Comparison of ENCODE assay signal across 18 mouse cellular contexts in genomic region chr7:45020225-45020624, GRCm38 (mm10). TPM values are rescaled to one million over a fixed set of nuclear protein-coding genes. Genes with fewer than 3 reads are reported as not detected.
DNase-seq lines count a peak whose midpoint lies in the region; ATAC-seq and TF ChIP-seq lines count a peak whose summit lies in the region.
"Had no signal": no experiment of that assay in that cellular context is flagged by ENCODE, and none has a peak within 500 bp of the region (broad histone marks: within the 10 kb centered on the region; RNA-seq: fewer than 3 reads in every experiment).

No protein-coding gene starts in this region.

- no peaks in the 10 kb centered on the region for H3K27me3 ChIP-seq in heart, embryonic 13.5 days (replicated peaks)
- H3K27me3 ChIP-seq in heart, embryonic 11.5 days (ENCODE audit: control insufficient read depth, insufficient read depth, low read length) = no peaks in the 10 kb centered on the region
- peaks cover 24% of the 10 kb centered on the region for H3K27me3 ChIP-seq in midbrain, embryonic 10.5 days (ENCODE audit: low read depth, poor library complexity, severe bottlenecking)
- no peaks in the 10 kb centered on the region for H3K27me3 ChIP-seq in midbrain, embryonic 14.5 days (ENCODE audit: control insufficient read depth, insufficient read depth, low read length)
- no peaks in the 10 kb centered on the region for H3K27me3 ChIP-seq in myocyte (ENCODE audit: control insufficient read depth, insufficient read depth, insufficient read length)
- H3K27me3 ChIP-seq: heart, embryonic 12.5 days had no signal

- 73% methylated on average over 9 of the region's 9 CpGs for WGBS in heart, embryonic 13.5 days
- 75% methylated on average over 9 of the region's 9 CpGs for WGBS in heart, embryonic 11.5 days (ENCODE audit: insufficient replicate concordance)
- 78% methylated on average over 9 of the region's 9 CpGs for WGBS in midbrain, embryonic 10.5 days
- 81% methylated on average over 9 of the region's 9 CpGs for WGBS in midbrain, embryonic 14.5 days

- TF ChIP-seq POLR2A in myocyte (IDR thresholded peaks at IDR 0.05; ENCODE audit: insufficient read length, low read depth) = no peak

- peaks cover 13% of the 10 kb centered on the region for H3K79me2 ChIP-seq in myocyte (ENCODE audit: control insufficient read depth, insufficient read depth)

- peaks cover 12% of the 10 kb centered on the region for H3K36me3 ChIP-seq in heart, embryonic 13.5 days
- H3K36me3 ChIP-seq in heart, embryonic 11.5 days (ENCODE audit: control insufficient read depth, insufficient read depth, low read length) = no peaks in the 10 kb centered on the region
- H3K36me3 ChIP-seq in midbrain, embryonic 10.5 days = no peaks in the 10 kb centered on the region
- no peaks in the 10 kb centered on the region for H3K36me3 ChIP-seq in midbrain, embryonic 14.5 days (ENCODE audit: control insufficient read depth, insufficient read depth, low read length)
- H3K36me3 ChIP-seq in myocyte (ENCODE audit: control insufficient read depth, insufficient read depth) = peaks cover 5% of the 10 kb centered on the region

- no peaks in the 10 kb centered on the region for H3K9me3 ChIP-seq in heart, embryonic 13.5 days
- no peaks in the 10 kb centered on the region for H3K9me3 ChIP-seq in heart, embryonic 11.5 days (replicated peaks; ENCODE audit: control insufficient read depth, low read length)
- H3K9me3 ChIP-seq in midbrain, embryonic 10.5 days (replicated peaks) = no peaks in the 10 kb centered on the region
- no peaks in the 10 kb centered on the region for H3K9me3 ChIP-seq in midbrain, embryonic 14.5 days (ENCODE audit: control insufficient read depth, low read length)
- H3K9me3 ChIP-seq: forebrain, embryonic 13.5 days; heart, embryonic 12.5 days had no signal

- H3K4me2 ChIP-seq in heart, embryonic 13.5 days = no peak overlapping the region
- H3K4me2 ChIP-seq in heart, embryonic 11.5 days = no peak overlapping the region
- no peak overlapping the region for H3K4me2 ChIP-seq in midbrain, embryonic 14.5 days (ENCODE audit: low read length)
- peak overlapping the region; percentile 98 for H3K4me2 ChIP-seq in myocyte (ENCODE audit: low read depth)
- H3K4me2 ChIP-seq: forebrain, embryonic 13.5 days had no signal

- DNase-seq in midbrain, embryonic 10.5 days (ENCODE audit: low spot score) = no peak
- DNase-seq in midbrain, embryonic 14.5 days = no peak
- no peak for DNase-seq in embryo, embryonic 10.5 days (ENCODE audit: low spot score)
- DNase-seq: adrenal gland, adult 2 months; adrenal gland, postnatal 25 days; cerebellum, adult 9-10 months; cerebellum, postnatal 25 days; forebrain, postnatal 0 days; gastrocnemius, postnatal 36 days; heart, adult 18-20 months; heart, postnatal 14 days had no signal

- peaks cover 21% of the 10 kb centered on the region for H3K4me1 ChIP-seq in heart, embryonic 13.5 days
- H3K4me1 ChIP-seq in heart, embryonic 11.5 days (ENCODE audit: control insufficient read depth, insufficient read depth, low read length) = peaks cover 10% of the 10 kb centered on the region
- H3K4me1 ChIP-seq in midbrain, embryonic 10.5 days = peaks cover 41% of the 10 kb centered on the region
- H3K4me1 ChIP-seq in midbrain, embryonic 14.5 days (ENCODE audit: control insufficient read depth, insufficient read depth, low read length) = peaks cover 15% of the 10 kb centered on the region

- ATAC-seq in heart, embryonic 13.5 days (ENCODE audit: extremely low read depth, insufficient number of reproducible peaks, low FRiP score, low TSS enrichment) = no peak
- ATAC-seq in heart, embryonic 11.5 days (replicated peaks; ENCODE audit: insufficient number of reproducible peaks, low FRiP score, low TSS enrichment) = no peak
- ATAC-seq in midbrain, embryonic 14.5 days (ENCODE audit: low FRiP score, low TSS enrichment) = no peak
- ATAC-seq: forebrain, embryonic 13.5 days; forebrain, postnatal 0 days; intestine, embryonic 16.5 days had no signal

- peak overlapping the region; percentile 91; the same call in 1 of the 2 replicates for H3K9ac ChIP-seq in heart, embryonic 13.5 days
- no peak overlapping the region for H3K9ac ChIP-seq in heart, embryonic 11.5 days (ENCODE audit: low read depth, low read length)
- no peak overlapping the region for H3K9ac ChIP-seq in midbrain, embryonic 14.5 days (replicated peaks; ENCODE audit: low read length)
- H3K9ac ChIP-seq: forebrain, embryonic 13.5 days; forebrain, postnatal 0 days; hindbrain, embryonic 14.5 days had no signal

- H3ac ChIP-seq in myocyte (ENCODE audit: control insufficient read depth, insufficient read length) = no peak overlapping the region

- H3K27ac ChIP-seq in heart, embryonic 13.5 days (replicated peaks) = no peak overlapping the region
- H3K27ac ChIP-seq in heart, embryonic 11.5 days (ENCODE audit: low read depth, low read length) = no peak overlapping the region
- H3K27ac ChIP-seq in midbrain, embryonic 10.5 days (replicated peaks) = no peak overlapping the region
- no peak overlapping the region for H3K27ac ChIP-seq in midbrain, embryonic 14.5 days (replicated peaks; ENCODE audit: low read depth, low read length)
- H3K27ac ChIP-seq: forebrain, embryonic 13.5 days; hindbrain, embryonic 14.5 days had no signal

- H3K4me3 ChIP-seq in heart, embryonic 13.5 days = no peak overlapping the region
- H3K4me3 ChIP-seq in heart, embryonic 11.5 days (ENCODE audit: low read depth, low read length) = no peak overlapping the region
- peak overlapping the region; percentile 7; the same call in 1 of the 2 replicates for H3K4me3 ChIP-seq in midbrain, embryonic 10.5 days
- H3K4me3 ChIP-seq in midbrain, embryonic 14.5 days (replicated peaks; ENCODE audit: low read depth, low read length) = no peak overlapping the region
- H3K4me3 ChIP-seq in myocyte = peak overlapping the region; percentile 71
- H3K4me3 ChIP-seq: forebrain, embryonic 13.5 days had no signal

TF ChIP-seq in myocyte, 11 proteins besides CTCF, POLR2A, EP300 and RAD21:
- TF ChIP-seq POLR2AphosphoS2 (IDR thresholded peaks at IDR 0.05; ENCODE audit: insufficient read length, low read depth) (peak; percentile 61), USF1 (IDR thresholded peaks at IDR 0.05; ENCODE audit: low read depth) (no peak)

RNA-seq across cellular contexts. Expression of gene Rras, which starts 2.5 kb away (rescaled TPM):
- 71.6 and 82.6 TPM in 2 replicates for polyA plus RNA-seq in heart, embryonic 13.5 days (2015; fragmentation: Nextera tagmentation; extraction: Ambion mirVana)
- polyA plus RNA-seq in heart, embryonic 11.5 days (2014; fragmentation: Nextera tagmentation; extraction: Ambion mirVana) = 74.4 and 76.1 TPM in 2 replicates
- 22.0 and 23.6 TPM in 2 replicates for polyA plus RNA-seq in midbrain, embryonic 10.5 days (2016; fragmentation: Nextera tagmentation; extraction: Ambion mirVana)
- polyA plus RNA-seq in midbrain, embryonic 14.5 days (2014; fragmentation: Nextera tagmentation; extraction: Ambion mirVana) = 9.7 and 13.2 TPM in 2 replicates
- 127 TPM for polyA plus RNA-seq in myocyte (2012; fragmentation: generic; extraction: Trizol)

RNA-seq across cellular contexts. Expression of gene Scaf1, which starts 4.1 kb away (rescaled TPM):
- polyA plus RNA-seq in heart, embryonic 13.5 days (2015; fragmentation: Nextera tagmentation; extraction: Ambion mirVana) = 27.0 and 27.1 TPM in 2 replicates
- polyA plus RNA-seq in heart, embryonic 11.5 days (2014; fragmentation: Nextera tagmentation; extraction: Ambion mirVana) = 37.9 and 42.5 TPM in 2 replicates
- polyA plus RNA-seq in midbrain, embryonic 10.5 days (2016; fragmentation: Nextera tagmentation; extraction: Ambion mirVana) = 39.6 and 44.8 TPM in 2 replicates
- 60.6 and 61.2 TPM in 2 replicates for polyA plus RNA-seq in midbrain, embryonic 14.5 days (2014; fragmentation: Nextera tagmentation; extraction: Ambion mirVana)
- polyA plus RNA-seq in myocyte (2012; fragmentation: generic; extraction: Trizol) = 56.7 TPM

RNA-seq across cellular contexts. Expression of gene Bcl2l12, which starts 21.7 kb away (rescaled TPM):
- polyA plus RNA-seq in heart, embryonic 13.5 days (2015; fragmentation: Nextera tagmentation; extraction: Ambion mirVana) = 36.0 and 36.3 TPM in 2 replicates
- 41.0 and 43.2 TPM in 2 replicates for polyA plus RNA-seq in heart, embryonic 11.5 days (2014; fragmentation: Nextera tagmentation; extraction: Ambion mirVana)
- polyA plus RNA-seq in midbrain, embryonic 10.5 days (2016; fragmentation: Nextera tagmentation; extraction: Ambion mirVana) = 77.4 and 78.4 TPM in 2 replicates
- polyA plus RNA-seq in midbrain, embryonic 14.5 days (2014; fragmentation: Nextera tagmentation; extraction: Ambion mirVana) = 11.8 and 15.4 TPM in 2 replicates
- polyA plus RNA-seq in myocyte (2012; fragmentation: generic; extraction: Trizol) = 13.3 TPM

RNA-seq across cellular contexts. Expression of gene Irf3, which starts 22.8 kb away (rescaled TPM):
- polyA plus RNA-seq in heart, embryonic 13.5 days (2015; fragmentation: Nextera tagmentation; extraction: Ambion mirVana) = 63.6 and 68.1 TPM in 2 replicates
- 57.3 and 61.4 TPM in 2 replicates for polyA plus RNA-seq in heart, embryonic 11.5 days (2014; fragmentation: Nextera tagmentation; extraction: Ambion mirVana)
- polyA plus RNA-seq in midbrain, embryonic 10.5 days (2016; fragmentation: Nextera tagmentation; extraction: Ambion mirVana) = 69.5 and 71.2 TPM in 2 replicates
- polyA plus RNA-seq in midbrain, embryonic 14.5 days (2014; fragmentation: Nextera tagmentation; extraction: Ambion mirVana) = 46.7 and 54.0 TPM in 2 replicates
- polyA plus RNA-seq in myocyte (2012; fragmentation: generic; extraction: Trizol) = 45.1 TPM

RNA-seq across cellular contexts. Expression of gene Prr12, which starts 32.5 kb away (rescaled TPM):
- polyA plus RNA-seq in heart, embryonic 13.5 days (2015; fragmentation: Nextera tagmentation; extraction: Ambion mirVana) = 6.8 and 7.1 TPM in 2 replicates
- 7.9 and 12.1 TPM in 2 replicates for polyA plus RNA-seq in heart, embryonic 11.5 days (2014; fragmentation: Nextera tagmentation; extraction: Ambion mirVana)
- 10.8 and 11.3 TPM in 2 replicates for polyA plus RNA-seq in midbrain, embryonic 10.5 days (2016; fragmentation: Nextera tagmentation; extraction: Ambion mirVana)
- polyA plus RNA-seq in midbrain, embryonic 14.5 days (2014; fragmentation: Nextera tagmentation; extraction: Ambion mirVana) = 19.5 and 21.4 TPM in 2 replicates
- polyA plus RNA-seq in myocyte (2012; fragmentation: generic; extraction: Trizol) = 10.2 TPM

Comparison
In these comparisons a context has a peak if more than half of its experiments do, and no peak if none do; other contexts are left out.
1. H3K4me3 ChIP-seq: peak in midbrain, embryonic 10.5 days (single experiment) and myocyte (single experiment); none in heart, embryonic 13.5 days (single experiment), heart, embryonic 11.5 days (single experiment) and midbrain, embryonic 14.5 days (single experiment).